Mouse (Mus musculus): ENCODE data around the gene Cnot1. TPM values are rescaled to one million over a fixed set of nuclear protein-coding genes. Genes with fewer than 3 reads are reported as not detected.
A peak's percentile ranks its signal among the peaks of the same experiment; 100 is the strongest.
"Not testable (repeated sequence)": the region's sequence is repeated elsewhere in the genome, so short reads cannot be mapped to it uniquely, and the experiment has no call there.

Gene Cnot1
- total RNA-seq, 2 experiments from 2014 or later = 113 to 122 TPM

DNA sequence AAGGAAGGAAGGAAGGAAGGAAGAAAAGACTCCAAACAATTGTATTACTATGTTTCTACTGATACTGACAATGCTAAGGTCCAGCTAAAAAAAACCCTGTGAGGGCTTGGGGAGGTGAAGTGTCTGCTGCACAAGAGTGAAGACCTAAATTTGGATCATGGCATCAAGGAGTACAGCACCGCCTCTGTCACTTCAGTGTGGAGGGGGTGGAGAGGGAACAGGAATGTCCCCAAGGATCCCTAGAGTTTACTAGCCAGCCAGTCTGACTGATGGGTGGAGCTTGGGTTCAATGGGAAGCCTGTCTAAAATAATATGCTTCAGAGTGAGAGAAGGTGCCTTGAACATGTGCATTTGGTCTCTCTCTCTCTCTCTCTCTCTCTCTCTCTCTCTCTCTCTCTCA, 10.9 kb upstream of the Cnot1 start:
- no peak for DNase-seq (ENCODE audit: low spot score in 2 of 2)

DNA sequence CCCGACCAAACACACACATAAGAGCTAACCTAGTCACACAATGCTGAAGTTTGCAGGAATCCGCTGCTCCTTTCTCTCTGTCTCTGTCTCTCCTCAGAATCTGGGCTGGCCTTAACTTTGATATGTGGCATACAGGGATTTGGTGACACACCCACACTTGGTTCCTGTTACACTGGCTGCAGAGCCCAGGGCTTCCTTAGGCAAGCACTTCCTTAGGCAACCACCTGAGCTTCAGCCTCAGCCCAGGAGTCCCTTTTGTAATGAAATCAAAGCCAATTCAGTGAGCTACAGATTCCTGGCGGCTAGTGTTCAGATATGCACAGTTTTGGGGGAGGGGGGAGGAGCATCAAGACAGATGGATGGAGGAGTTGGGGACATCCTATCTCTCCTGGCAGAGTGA, 10.3 kb upstream of the Cnot1 start:
- no peak for DNase-seq (ENCODE audit: low spot score in 2 of 2)

DNA sequence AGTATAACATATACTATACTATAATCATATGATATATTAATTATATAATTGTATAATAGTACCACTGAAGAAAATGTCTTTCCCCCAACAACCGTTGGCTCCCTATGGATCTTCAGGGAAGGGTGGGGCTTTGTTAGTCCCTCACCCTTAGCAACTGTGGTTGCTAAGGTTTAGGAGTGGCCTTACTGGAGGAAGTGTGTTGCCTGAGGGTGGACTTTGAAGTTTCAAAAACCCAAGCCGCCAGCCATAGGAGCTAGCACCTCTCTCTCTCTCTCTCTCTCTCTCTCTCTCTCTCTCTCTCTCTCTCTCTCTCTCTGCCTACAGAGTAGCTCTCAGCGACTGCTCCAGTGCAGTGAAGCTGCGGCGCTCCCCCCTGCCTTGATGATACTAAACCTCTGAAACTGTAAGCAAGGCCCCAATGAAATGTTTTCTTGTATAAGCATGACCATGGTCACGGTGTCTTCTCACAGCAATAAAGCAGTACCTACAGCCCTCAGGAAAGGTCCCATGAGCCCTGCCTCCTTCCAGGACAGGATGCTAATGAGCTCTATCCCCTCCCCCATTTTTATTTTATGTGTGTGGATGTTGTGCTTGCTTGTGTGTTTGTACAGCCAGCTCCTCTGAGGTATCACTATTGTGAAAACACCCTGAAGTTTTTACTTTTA, 8.9 kb upstream of the Cnot1 start:
- DNase-seq (ENCODE audit: low spot score in 2 of 2) = no peak

DNA sequence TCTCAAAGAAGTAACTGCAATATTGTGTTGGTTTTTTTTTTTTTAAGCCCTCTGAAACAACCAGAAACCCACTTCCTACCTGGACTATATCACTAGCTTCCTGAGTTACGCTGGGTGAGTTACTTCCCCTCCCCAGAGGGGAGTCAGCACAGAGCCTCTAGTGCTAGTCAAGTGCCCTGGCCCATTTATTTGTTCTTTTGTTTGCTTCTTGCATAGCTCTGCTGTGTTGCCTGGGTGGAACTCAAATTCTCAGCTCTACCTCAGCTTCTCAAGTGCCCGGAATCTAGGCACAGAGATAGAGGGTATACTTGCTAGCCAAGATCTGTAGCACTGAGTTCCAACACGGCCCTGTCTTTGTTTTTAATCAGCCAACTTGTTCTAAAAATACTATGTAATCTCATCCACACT, 2.9 kb upstream of the Cnot1 start:
- DNase-seq (ENCODE audit: low spot score in 2 of 2) = no peak

DNA sequence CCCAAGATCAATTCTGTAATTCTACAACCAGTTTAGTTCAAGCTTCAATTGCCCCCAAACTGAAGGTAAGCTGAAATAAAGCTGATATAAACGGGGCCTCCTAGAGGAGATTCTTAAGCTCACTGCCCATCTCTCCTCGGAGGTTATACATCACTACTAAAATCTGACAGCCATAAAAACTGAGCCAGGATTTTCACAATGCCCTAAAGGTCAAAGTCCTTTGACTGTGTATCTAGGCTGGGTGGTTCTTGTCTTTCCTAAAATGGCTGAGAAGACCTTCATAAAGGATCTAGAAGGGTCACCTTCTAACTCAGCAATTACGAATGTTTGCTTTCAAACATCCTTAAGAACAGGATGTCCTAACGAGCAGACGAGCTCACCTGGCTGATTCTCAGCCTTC, 1.9 kb upstream of the Cnot1 start:
- DNase-seq (ENCODE audit: low spot score in 2 of 2) = no peak

DNA sequence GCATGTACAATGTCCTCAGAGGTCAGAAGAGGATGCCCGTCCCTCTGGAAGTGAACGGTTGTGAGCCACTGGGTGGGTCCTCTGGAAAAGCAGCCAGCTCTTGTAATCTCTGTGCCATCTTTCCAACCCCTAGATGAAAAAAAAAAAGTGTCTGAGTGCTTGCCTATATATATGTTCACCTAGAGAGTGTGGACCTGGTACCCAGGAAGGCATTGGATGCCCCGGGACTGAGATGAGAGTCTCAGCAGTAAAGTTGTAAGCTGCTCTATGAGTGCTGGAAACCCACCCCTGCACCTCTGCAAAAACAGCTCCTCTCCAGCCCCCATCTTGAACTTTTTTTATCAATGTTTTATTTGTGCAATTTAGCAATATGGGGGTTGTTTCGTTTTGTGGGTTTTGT, 1.4 kb upstream of the Cnot1 start:
- no peak for DNase-seq (ENCODE audit: low spot score in 2 of 2)

DNA sequence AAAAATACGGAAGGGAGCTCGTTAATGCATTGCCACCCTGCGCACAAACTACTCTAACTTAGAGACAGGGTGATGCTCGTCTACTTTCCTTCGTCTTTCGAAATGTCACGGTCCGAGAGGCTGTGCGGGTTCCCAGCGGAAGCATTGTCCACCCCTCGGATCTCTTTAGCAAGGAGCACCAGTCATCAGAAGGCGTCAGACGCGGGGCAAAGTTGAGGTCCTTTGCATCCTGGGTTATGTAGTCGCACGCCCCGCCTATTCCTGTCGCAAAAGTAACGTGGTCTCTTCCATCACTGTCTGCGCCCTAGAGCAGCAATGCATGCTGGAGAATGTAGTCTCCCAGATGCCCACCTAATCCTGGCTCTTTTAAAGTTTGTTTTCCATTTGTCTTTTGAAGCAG, 597 bp upstream of the Cnot1 start:
- peak; percentile 75 to 89 for DNase-seq (ENCODE audit: low spot score in 2 of 2)

DNA sequence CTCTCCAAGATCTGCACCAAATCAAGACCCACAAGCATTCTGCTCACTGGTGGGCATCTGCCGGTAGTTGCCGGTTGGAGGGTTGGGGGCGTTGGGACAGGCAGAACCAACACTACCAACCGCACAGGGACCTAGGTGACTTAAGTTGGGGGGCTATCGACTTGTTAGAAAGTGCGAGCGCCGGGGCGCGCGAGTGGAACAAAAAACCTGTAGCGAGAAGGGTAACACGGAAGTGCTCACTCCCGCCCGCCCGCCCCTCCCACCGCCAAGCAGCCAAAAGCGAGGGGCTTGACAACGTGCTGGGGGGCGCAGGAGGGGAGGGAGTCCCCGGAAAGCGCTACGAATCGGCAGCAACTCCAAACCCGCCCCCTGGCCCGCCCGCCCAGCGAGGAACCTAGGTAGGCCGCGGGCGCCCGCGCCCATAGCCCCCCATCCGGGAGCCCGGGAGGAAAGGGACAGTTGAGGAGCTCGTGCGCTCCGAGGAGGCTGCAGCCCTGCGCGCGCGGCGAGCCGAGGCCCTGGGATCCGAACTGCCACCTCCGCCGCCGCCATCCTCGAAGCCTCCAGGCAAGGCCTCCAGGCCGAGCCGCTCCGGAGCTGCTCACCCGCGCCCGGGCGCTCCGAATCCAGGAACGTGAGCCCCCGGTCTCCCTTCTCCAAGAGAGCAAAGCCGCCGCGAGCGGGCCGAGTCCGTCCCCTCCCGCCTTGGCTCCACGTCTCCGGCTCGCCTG, 638 bp downstream of the Cnot1 start:
- DNase-seq (ENCODE audit: low spot score in 2 of 2) = peak in 1 of 2 experiments; percentile 49

DNA sequence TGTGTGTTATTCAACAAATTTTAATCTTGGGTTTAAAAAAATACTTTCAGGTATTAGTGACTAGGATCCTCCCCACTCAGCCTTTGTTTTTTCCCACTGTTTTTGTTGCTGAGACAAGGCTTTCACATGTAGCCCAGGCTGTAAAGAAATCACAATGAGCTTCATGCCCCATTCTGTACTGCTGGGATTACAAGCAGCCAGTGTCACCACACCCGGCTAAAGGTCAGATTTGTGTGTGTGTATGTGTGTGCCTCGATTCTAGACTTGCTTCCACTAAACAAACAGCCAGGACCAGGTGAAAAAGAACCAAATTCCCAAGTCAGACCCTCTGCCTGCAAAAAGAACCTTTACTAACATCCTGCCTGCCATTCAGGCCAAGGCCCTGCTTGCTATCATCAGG, 1.8 kb downstream of the Cnot1 start:
- DNase-seq (ENCODE audit: low spot score in 2 of 2) = no peak

DNA sequence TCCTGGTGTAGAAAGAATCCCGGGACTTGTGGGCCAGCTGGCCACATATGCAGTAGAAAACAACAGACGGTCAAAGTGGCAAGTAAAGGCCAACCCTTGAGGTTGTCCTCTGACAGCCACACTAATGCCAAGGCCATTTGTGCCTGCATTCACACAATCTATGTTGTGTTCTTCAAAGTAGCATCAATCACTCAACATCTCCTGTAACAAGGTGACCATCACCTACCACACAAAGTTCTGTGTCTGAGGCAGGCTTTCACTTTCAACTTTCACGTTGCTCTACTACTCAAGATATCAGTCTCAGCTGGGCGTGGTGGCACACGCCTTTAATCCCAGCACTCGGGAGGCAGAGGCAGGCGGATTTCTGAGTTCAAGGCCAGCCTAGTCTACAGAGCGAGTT, 5.0 kb downstream of the Cnot1 start:
- no peak for DNase-seq (ENCODE audit: low spot score in 2 of 2)

DNA sequence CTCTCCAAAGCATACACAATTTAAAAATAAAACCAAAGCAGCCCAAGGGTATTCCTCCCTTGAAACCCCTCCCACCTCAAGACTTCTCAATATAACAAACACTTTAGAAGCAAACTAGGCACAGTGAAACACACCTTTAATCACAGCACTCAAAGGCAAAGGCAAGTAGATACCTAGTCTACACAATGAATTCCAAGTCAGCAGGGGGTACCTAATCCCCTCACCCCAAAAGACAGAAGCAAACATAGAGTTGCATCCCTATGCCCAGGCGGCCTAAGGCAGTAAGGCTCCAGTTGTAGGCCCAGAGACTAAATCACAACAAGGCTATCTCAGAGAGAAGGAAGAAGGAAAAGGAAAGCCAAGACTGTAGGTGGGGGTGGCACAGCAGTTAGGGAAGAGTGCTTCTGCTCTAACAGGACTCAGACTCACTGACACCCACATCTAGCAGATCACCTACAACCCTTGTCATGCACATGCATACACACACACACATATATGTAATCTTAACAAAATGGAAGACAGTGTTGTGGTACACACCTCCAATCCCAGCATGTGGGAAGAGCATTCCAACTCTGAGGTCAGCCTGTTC, 5.7 kb downstream of the Cnot1 start:
- no peak for DNase-seq (ENCODE audit: low spot score in 2 of 2)

DNA sequence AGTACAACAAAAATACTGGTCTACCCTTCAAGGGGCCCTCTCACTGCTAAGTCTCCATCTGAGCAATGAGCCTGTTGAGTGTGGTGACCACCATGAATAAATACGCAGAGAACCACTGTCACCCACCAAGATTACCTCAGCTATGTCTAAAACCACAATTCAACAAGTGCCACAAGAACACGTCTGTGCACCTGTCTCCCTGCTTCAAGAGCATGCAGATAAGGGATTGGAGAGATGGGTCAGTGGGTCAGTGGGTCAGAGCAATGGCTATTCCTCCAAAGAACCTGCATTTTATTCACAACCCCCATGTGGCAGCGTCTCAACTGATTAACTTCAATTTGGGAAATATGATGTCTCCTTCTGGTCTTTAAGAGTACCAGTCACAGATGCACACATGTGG, 6.9 kb downstream of the Cnot1 start:
- DNase-seq (ENCODE audit: low spot score in 2 of 2) = no peak

DNA sequence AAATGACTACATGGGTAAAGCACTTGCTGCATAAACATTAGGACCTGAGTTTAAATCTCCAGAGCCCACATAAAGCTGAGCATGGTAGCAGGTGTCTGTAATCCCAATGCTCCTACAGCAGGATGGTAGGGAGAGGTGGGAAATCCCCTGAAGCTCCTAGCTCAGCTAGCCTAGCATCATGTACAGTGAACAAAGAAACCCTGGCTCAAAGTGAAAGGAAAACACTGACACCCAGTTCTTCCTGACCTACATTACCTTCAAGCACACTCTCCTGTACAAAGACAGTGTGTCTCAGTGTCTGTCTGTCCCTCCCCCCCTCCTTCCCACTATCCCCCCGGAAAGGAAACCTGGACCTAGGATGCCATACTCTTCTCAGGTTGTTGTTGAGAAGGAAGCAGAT, 7.4 kb downstream of the Cnot1 start:
- no peak for DNase-seq (ENCODE audit: low spot score in 2 of 2)

DNA sequence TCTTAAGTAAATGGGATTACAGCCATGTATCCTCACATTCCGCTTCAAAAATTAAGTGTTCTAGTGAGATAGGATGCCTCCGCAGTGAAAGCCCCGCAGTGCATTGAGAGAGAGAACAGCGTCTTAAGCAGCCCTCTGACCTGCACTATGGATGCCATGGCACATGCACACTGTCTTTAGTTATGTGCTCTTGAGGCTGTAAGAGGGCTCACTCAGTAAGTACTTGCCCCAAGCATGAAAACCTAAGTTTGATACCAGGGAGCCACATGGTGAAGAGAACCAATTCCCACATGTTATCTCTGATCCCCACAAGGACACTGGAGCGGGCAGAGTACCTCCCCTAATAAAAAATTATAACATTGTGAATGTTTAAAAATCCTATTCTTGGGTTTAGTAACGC, 8.1 kb downstream of the Cnot1 start:
- DNase-seq (ENCODE audit: low spot score in 2 of 2) = no peak

DNA sequence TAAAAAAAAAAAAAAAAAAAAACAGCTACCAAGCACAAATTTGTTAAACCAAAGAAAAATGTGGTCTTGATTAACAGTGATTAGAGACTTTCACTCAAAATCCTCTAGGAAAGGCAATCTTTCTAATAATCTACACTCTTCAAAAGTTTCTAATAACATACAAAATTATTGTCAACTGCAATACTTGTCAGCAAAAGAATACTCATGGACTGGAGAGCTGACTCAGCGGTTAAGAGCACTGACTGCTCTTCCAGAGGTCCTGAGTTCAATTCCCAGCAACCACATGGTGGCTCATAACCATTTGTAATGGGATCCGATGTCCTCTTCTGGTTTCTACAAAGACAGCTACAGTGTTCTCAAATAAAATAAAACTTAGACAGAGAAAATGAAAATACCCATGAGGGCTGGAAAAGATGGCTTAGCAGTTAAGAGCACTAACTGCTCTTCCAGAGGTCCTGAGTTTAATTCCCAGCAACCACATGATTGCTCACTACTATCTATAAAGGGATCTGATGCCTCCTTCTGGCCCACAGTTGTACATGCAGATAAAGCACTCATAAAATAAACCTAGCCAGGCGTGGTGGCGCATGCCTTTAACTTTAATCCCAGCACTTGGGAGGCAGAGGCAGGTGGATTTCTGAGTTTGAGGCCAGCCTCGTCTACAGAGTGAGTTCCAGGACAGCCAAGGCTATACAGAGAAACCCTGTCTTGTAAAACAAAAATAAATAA, 11.8 kb downstream of the Cnot1 start:
- DNase-seq (ENCODE audit: low spot score in 2 of 2) = not testable (repeated sequence)

DNA sequence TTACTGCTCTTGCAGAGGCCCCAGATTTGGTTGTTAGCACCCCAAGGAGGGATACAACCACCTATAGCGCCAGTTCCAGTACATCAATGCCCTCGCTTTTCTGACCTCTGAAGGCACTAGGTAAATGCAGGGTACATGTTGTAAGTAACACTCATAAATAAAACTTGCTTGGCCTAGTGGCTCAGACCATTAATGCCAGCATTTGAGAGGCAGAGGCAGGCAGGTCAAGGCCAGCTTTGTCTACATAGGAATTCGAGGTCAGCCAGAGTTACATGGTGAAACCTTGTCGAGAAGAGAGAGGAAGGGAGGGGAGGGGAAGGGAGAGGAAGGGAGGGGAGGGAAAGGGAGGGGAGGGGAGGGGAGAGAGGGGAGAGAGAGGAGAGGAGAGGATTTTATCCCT, 21.7 kb downstream of the Cnot1 start:
- no peak for DNase-seq (ENCODE audit: low spot score in 2 of 2)

DNA sequence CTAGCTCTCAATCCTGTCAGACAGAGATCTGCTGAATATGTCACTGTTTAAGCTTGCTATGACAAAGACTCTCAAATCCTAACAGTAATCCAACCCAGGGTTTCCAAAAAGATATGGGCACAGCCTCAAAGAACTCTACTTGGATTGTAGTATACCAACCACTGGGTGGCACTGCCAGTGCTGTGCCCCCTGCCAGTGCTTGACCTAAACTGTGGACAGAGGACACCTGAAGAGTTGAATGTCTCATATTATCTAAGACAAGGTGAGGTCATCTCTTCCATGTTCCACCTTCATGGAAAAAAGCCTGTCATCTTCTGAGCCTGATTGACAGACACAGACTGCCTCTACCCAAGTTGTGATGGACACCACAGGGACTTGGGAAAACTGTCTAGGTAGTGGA, 24.6 kb downstream of the Cnot1 start:
- no peak for DNase-seq (ENCODE audit: low spot score in 2 of 2)

DNA sequence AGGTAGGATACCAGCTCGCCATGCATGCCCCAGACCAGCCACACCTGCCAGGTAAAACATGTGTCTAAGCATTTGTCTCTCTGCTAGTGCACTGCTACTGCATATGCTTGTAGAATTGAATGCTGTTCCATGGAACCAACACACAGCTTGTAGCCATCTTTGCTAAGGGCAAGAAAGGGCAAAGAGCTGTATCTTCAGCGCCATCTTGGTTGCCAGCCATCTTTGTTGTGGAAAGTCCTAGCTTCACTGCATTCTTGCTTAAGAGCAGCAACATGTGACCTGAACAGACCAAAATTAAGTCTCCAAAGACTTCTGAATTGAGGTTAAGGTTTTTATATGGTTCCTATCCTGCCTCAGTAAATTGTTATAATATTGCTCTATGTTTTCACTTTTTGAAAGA, 25.5 kb downstream of the Cnot1 start:
- no peak for DNase-seq (ENCODE audit: low spot score in 2 of 2)

DNA sequence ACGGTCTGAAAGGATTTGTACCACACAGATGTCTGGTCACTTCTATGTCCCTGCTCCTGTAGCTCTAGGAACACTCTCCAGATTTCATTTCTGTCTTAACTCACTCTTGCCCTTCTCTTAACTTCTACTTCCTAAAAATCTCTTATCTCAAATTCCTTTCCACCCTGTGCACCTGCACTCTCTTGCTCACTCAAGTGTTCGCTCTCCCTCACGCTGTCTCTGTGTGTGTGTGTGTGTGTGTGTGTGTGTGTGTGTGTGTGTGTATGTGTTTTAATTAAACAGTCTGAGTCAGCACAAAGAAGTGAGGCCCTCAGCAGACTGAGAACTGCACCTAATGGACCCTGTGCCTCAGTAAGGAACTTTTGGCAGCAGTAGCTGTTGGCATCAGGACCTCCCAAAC, 26.2 kb downstream of the Cnot1 start:
- DNase-seq (ENCODE audit: low spot score in 2 of 2) = no peak

DNA sequence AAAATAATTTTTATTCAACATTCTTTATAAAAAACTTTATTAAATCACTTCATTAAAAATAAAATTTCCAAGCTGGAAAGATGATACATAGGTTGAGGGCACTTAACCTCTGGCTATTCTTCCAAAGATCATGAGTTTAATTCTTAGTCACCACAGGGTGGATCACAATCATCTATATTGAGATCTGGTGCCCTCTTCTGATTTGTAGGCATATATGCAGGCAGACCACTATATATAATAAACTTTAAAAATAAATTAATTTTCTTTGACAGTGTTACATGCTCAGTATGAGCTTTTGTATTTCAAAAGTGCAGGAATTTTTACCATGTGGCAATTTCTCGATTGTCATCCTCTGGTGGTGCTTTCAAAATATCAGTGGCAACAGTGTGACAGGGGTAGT, 43.1 kb downstream of the Cnot1 start:
- no peak for DNase-seq (ENCODE audit: low spot score in 2 of 2)

DNA sequence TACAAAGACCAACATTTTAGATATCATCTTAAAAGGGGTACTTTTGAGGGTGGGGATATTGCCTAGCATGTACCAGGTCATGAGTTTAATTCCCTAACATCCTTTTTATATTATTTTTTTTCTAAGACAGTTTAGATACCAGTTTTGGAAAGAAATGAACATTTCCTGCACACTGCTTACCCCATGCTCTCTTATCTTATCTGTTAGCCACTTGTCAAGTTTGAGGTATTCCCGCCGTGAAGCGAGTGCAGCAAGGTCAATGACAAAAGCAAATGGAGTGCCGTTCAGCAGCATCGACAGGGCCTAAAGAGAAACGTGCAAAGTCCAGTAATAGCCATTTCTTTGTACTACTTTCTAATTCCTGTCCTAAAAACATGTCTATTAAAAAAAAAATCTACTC, 46.9 kb downstream of the Cnot1 start:
- no peak for DNase-seq (ENCODE audit: low spot score in 2 of 2)

DNA sequence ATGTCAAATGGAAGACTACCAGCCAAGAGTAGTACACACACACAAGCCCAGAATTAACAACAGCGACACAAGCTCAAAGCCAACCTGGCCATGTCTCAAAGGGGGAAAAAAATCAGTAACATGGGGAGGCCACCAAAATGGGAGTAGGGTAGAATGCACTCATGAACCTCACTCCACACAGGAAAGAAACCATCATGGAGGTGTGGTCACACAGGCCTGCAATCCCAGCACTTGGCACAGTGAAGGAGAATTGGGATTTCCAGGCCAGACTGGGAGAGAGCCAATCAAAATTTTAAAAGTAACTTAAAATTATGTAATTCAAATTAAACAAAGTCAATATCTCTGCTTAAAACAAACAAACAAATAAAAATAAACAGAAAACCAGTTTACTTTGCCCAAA, 55.3 kb downstream of the Cnot1 start:
- DNase-seq (ENCODE audit: low spot score in 2 of 2) = no peak

Data from gastrocnemius, postnatal 4 days (tissue).